ENCODE assay signal across 25 mouse cellular contexts in genomic region chr16:41888546-41889165, GRCm38 (mm10).
A peak's percentile ranks its signal among the peaks of the same experiment; 100 is the strongest.
DNase-seq lines count a peak whose midpoint lies in the region; ATAC-seq and TF ChIP-seq lines count a peak whose summit lies in the region.
"Had no signal": no experiment of that assay in that cellular context is flagged by ENCODE, and none has a peak within 500 bp of the region (broad histone marks: within the 10 kb centered on the region; RNA-seq: fewer than 3 reads in every experiment).

No protein-coding gene starts in this region.

- TF ChIP-seq CTCF in cerebellum, adult 2 months (IDR thresholded peaks at IDR 0.05; ENCODE audit: borderline replicate concordance, insufficient read depth, low read depth, low read length) = no peak

- no peak overlapping the region for H3K9ac ChIP-seq in intestine, embryonic 14.5 days (ENCODE audit: low read length)
- H3K9ac ChIP-seq: forebrain, embryonic 13.5 days; hindbrain, embryonic 13.5 days; liver, embryonic 15.5 days; lung, embryonic 14.5 days had no signal

- DNase-seq in cerebellum, adult 2 months = no peak
- no peak for DNase-seq in cerebellum, adult 18-20 months
- DNase-seq in frontal cortex, postnatal 25 days (ENCODE audit: low spot score in 2 of 2) = no peak
- peak; percentile 52 for DNase-seq in intestine, embryonic 14.5 days (ENCODE audit: low spot score)
- DNase-seq in retina, postnatal 1 day = peak; percentile 53
- no peak for DNase-seq in spleen, postnatal 36 days (ENCODE audit: low spot score in 2 of 2)
- DNase-seq: adrenal gland, postnatal 10 days; cerebellum, adult 8-10 months; gastrocnemius, adult 2 months; gastrocnemius, postnatal 36 days; heart, adult 18-20 months; heart, postnatal 4 days; kidney, adult 2 months; kidney, postnatal 36 days; lung, embryonic 14.5 days; lung, postnatal 14 days; right cerebral cortex, postnatal 4 days had no signal

- no peak overlapping the region for H3K27ac ChIP-seq in cerebellum, adult 2 months (ENCODE audit: insufficient read depth, low read length)
- no peak overlapping the region for H3K27ac ChIP-seq in intestine, embryonic 14.5 days (ENCODE audit: low read depth)
- H3K27ac ChIP-seq: forebrain, embryonic 13.5 days; gastrocnemius, adult 2 months; hindbrain, embryonic 13.5 days; layer of hippocampus, adult 2 months; liver, embryonic 15.5 days had no signal

- no peaks in the 10 kb centered on the region for H3K9me3 ChIP-seq in intestine, embryonic 14.5 days (ENCODE audit: control insufficient read depth, low read length)
- H3K9me3 ChIP-seq: forebrain, embryonic 13.5 days; hindbrain, embryonic 13.5 days; liver, embryonic 15.5 days had no signal

- H3K4me2 ChIP-seq in intestine, embryonic 14.5 days (ENCODE audit: low read length) = no peak overlapping the region
- H3K4me2 ChIP-seq: forebrain, embryonic 13.5 days; heart, embryonic 11.5 days; hindbrain, embryonic 13.5 days; liver, embryonic 15.5 days; lung, embryonic 14.5 days had no signal

- 52% methylated on average over 16 of the region's 16 CpGs for WGBS in cerebellum, adult 2 months
- WGBS in intestine, embryonic 14.5 days = 66% methylated on average over 16 of the region's 16 CpGs

- no peak for TF ChIP-seq POLR2A in cerebellum, adult 2 months (IDR thresholded peaks at IDR 0.05; ENCODE audit: borderline replicate concordance, insufficient read depth, low read length)

- no peaks in the 10 kb centered on the region for H3K36me3 ChIP-seq in intestine, embryonic 14.5 days (ENCODE audit: control insufficient read depth, insufficient read depth, low read length)
- H3K36me3 ChIP-seq: hindbrain, embryonic 13.5 days; liver, embryonic 15.5 days had no signal

- peak overlapping the region; percentile 22 for H3K4me3 ChIP-seq in cerebellum, adult 2 months (replicated peaks; ENCODE audit: insufficient read depth, low read depth, low read length)
- H3K4me3 ChIP-seq in intestine, embryonic 14.5 days (ENCODE audit: low read depth, low read length) = no peak overlapping the region
- H3K4me3 ChIP-seq: forebrain, embryonic 13.5 days; gastrocnemius, adult 2 months; hindbrain, embryonic 13.5 days; layer of hippocampus, adult 2 months; liver, embryonic 15.5 days had no signal

- H3K4me1 ChIP-seq in cerebellum, adult 2 months (ENCODE audit: control insufficient read depth, insufficient read depth, low read length) = no peaks in the 10 kb centered on the region
- no peaks in the 10 kb centered on the region for H3K4me1 ChIP-seq in intestine, embryonic 14.5 days (replicated peaks; ENCODE audit: control insufficient read depth, insufficient read depth, low read length)
- H3K4me1 ChIP-seq: forebrain, embryonic 13.5 days; hindbrain, embryonic 13.5 days; liver, embryonic 15.5 days had no signal

- peak; percentile 70 for ATAC-seq in frontal cortex, adult (ENCODE audit: low TSS enrichment)
- ATAC-seq in intestine, embryonic 14.5 days (replicated peaks; ENCODE audit: low FRiP score, low TSS enrichment, low read depth) = peak; percentile 64; the same call in 1 of the 2 replicates
- ATAC-seq: forebrain, embryonic 13.5 days; midbrain, embryonic 16.5 days had no signal

- H3K27me3 ChIP-seq in cerebellum, adult 2 months (ENCODE audit: control insufficient read depth, insufficient read depth, low read length) = no peaks in the 10 kb centered on the region
- no peaks in the 10 kb centered on the region for H3K27me3 ChIP-seq in intestine, embryonic 14.5 days (replicated peaks; ENCODE audit: control insufficient read depth, insufficient read depth, low read length)
- H3K27me3 ChIP-seq: CH12.LX; forebrain, embryonic 13.5 days; hindbrain, embryonic 13.5 days; liver, embryonic 15.5 days had no signal

Comparison
In these comparisons a context has a peak if more than half of its experiments do, and no peak if none do; other contexts are left out.
1. DNase-seq: peak in intestine, embryonic 14.5 days (single experiment) and retina, postnatal 1 day (single experiment); none in cerebellum, adult 2 months (0 of 2), cerebellum, adult 18-20 months (0 of 2), frontal cortex, postnatal 25 days (0 of 2) and spleen, postnatal 36 days (0 of 2).